Mouse (Mus musculus) testis, adult 2 months (tissue): ENCODE measurements at regions not wholly inside any gene's neighbourhood (a gene's known extent, or its start where the extent isn't known, plus 50 kb on each side); places are given as distances from the start of the nearest gene placed in this dataset.

Experiments used
- CTCF ChIP-seq: fragments of 200-500 bp; IDR thresholded peaks from 2 replicates; pipeline ENCODE4 v1.5.1; 2012; ENCODE audit warnings: low read depth, mild to moderate bottlenecking, inconsistent platforms, low read length, moderate library complexity; ENCODE audit not compliant: control insufficient read depth, insufficient read depth, insufficient replicate concordance
- POLR2A ChIP-seq: fragments of 200-500 bp; IDR thresholded peaks from 2 replicates; pipeline ENCODE4 v1.6.1; 2012; ENCODE audit warnings: low read depth, mild to moderate bottlenecking, inconsistent platforms, low read length, moderate library complexity; ENCODE audit not compliant: control insufficient read depth

GRCm38 (mm10) chr17:94808758-94809157 lies 58.9 kb upstream of the Mettl4 start:
- no peak for TF ChIP-seq CTCF
- no peak for TF ChIP-seq POLR2A
